Mouse (Mus musculus) CH12.LX (cell line): Measurements from ENCODE around the gene Utp18.

ENCODE experiments used
- CTCF ChIP-seq, 2 experiments: IDR thresholded peaks in 1 of 2; conservative IDR thresholded peaks in 1 of 2; 2 replicates each; pipeline ENCODE4 v1.5.1; 2011 to 2012; ENCODE audit warnings: low read depth in 2 of 2, low read length in 2 of 2, improper control_type of control experiment in 1 of 2, inconsistent platforms in 1 of 2, mild to moderate bottlenecking in 1 of 2, moderate library complexity in 1 of 2
- ETS1 ChIP-seq: conservative IDR thresholded peaks from 2 replicates; pipeline ENCODE4 v1.6.1; 2012; ENCODE audit warnings: low read depth, mild to moderate bottlenecking, inconsistent platforms, low read length, improper control_type of control experiment, moderate library complexity
- MAX ChIP-seq: IDR thresholded peaks from 2 replicates; pipeline ENCODE4 v1.6.1; 2011; ENCODE audit warnings: low read length, improper control_type of control experiment
- POLR2A ChIP-seq: IDR thresholded peaks from 2 replicates; pipeline ENCODE4 v1.6.1; 2011; ENCODE audit warnings: low read depth, mild to moderate bottlenecking, improper control_type of control experiment, low read length
- ZNF384 ChIP-seq: IDR thresholded peaks from 2 replicates; pipeline ENCODE4 v1.6.1; 2012; ENCODE audit warnings: low read depth, low read length, improper control_type of control experiment, inconsistent platforms

- TF ChIP-seq MAX (no peak), ZNF384 (no peak), CTCF (conservative IDR thresholded peaks at IDR 0.05 in 1 of 2, IDR thresholded peaks at IDR 0.05 in 1 of 2; ENCODE audit: low read depth in 2 of 2, low read length in 2 of 2) (no peak), ETS1 (peak; percentile 66), POLR2A (no peak)
Observed at GRCm38 (mm10) chr11:93862638-93863037, 22.9 kb downstream of the Utp18 start.
